Comparison of ENCODE assay signal across 8 mouse cellular contexts in genomic region chr3:53656328-53656877, GRCm38 (mm10). TPM values are rescaled to one million over a fixed set of nuclear protein-coding genes. Genes with fewer than 3 reads are reported as not detected.
DNase-seq lines count a peak whose midpoint lies in the region; ATAC-seq lines count a peak whose summit lies in the region.

No protein-coding gene starts in this region.

- ATAC-seq in limb, embryonic 11.5 days (ENCODE audit: insufficient number of reproducible peaks, low FRiP score, low TSS enrichment, low read depth) = 0 out of 2 replicates have a peak, but pooled peaks have one; percentile 45
- peak; percentile 43 for ATAC-seq in midbrain, embryonic 15.5 days (replicated peaks)

- H3K27ac ChIP-seq in limb, embryonic 11.5 days (replicated peaks; ENCODE audit: low read depth, low read length) = no peak overlapping the region
- H3K27ac ChIP-seq in midbrain, embryonic 15.5 days = no peak overlapping the region

- H3K9ac ChIP-seq in limb, embryonic 11.5 days (ENCODE audit: low read length) = peak overlapping the region; percentile 47
- H3K9ac ChIP-seq in midbrain, embryonic 15.5 days = peak overlapping the region; percentile 41

- WGBS in limb, embryonic 11.5 days = 2% methylated on average over 42 of the region's 42 CpGs
- under 1% methylated on average over 42 of the region's 42 CpGs for WGBS in midbrain, embryonic 15.5 days

- H3K4me1 ChIP-seq in limb, embryonic 11.5 days (ENCODE audit: control insufficient read depth, insufficient read depth, low read length) = 0 out of 2 replicates have a peak, but pooled peaks cover 4% of the 10 kb centered on the region
- peaks cover 27% of the 10 kb centered on the region for H3K4me1 ChIP-seq in midbrain, embryonic 15.5 days

- peaks cover 3% of the 10 kb centered on the region; the same call in 1 of the 2 replicates for H3K9me3 ChIP-seq in limb, embryonic 11.5 days (ENCODE audit: control insufficient read depth, low read length)
- no peaks in the 10 kb centered on the region for H3K9me3 ChIP-seq in midbrain, embryonic 15.5 days

- peak overlapping the region; percentile 100 for H3K4me2 ChIP-seq in limb, embryonic 11.5 days (ENCODE audit: low read depth, severe bottlenecking)
- H3K4me2 ChIP-seq in midbrain, embryonic 15.5 days = peak overlapping the region; percentile 97

- peak; percentile 39 to 51 for DNase-seq in cerebellum, postnatal 14 days
- DNase-seq in cerebellum, adult 8-10 months = no peak
- peak; percentile 10 for DNase-seq in right cerebral cortex, postnatal 14 days
- DNase-seq in right cerebral cortex, postnatal 36 days (ENCODE audit: low spot score in 2 of 2) = no peak
- DNase-seq in limb, embryonic 11.5 days (ENCODE audit: low spot score) = peak; percentile 49
- no peak for DNase-seq in layer of hippocampus, adult 18-20 months (ENCODE audit: low spot score in 2 of 2)
- DNase-seq in cerebellum, adult 11 months = no peak

- peaks cover 16% of the 10 kb centered on the region for H3K27me3 ChIP-seq in limb, embryonic 11.5 days (ENCODE audit: control insufficient read depth, insufficient read depth, low read length)
- H3K27me3 ChIP-seq in midbrain, embryonic 15.5 days (replicated peaks) = peaks cover 18% of the 10 kb centered on the region

- peak overlapping the region; percentile 44 for H3K4me3 ChIP-seq in limb, embryonic 11.5 days (ENCODE audit: low read depth, low read length)
- H3K4me3 ChIP-seq in midbrain, embryonic 15.5 days = peak overlapping the region; percentile 54

- H3K36me3 ChIP-seq in limb, embryonic 11.5 days (ENCODE audit: control insufficient read depth, insufficient read depth, low read length) = no peaks in the 10 kb centered on the region
- no peaks in the 10 kb centered on the region for H3K36me3 ChIP-seq in midbrain, embryonic 15.5 days (replicated peaks)

RNA-seq across cellular contexts. Expression of gene Frem2, which starts 0.8 kb away (rescaled TPM):
- 4.9 TPM in 2 replicates for polyA plus RNA-seq in limb, embryonic 11.5 days (2014; fragmentation: Nextera tagmentation; extraction: Ambion mirVana)
- polyA plus RNA-seq in midbrain, embryonic 15.5 days (2015; fragmentation: Nextera tagmentation; extraction: Ambion mirVana) = 1.0 and 1.1 TPM in 2 replicates
- total RNA-seq in layer of hippocampus, adult 18-20 months (2021) = 1 to 10 TPM; 2.0 to 2.1 TPM

Comparison
In these comparisons a context has a peak if more than half of its experiments do, and no peak if none do; other contexts are left out.
1. DNase-seq: peak in cerebellum, postnatal 14 days (2 of 2), right cerebral cortex, postnatal 14 days (single experiment) and limb, embryonic 11.5 days (single experiment); none in cerebellum, adult 8-10 months (single experiment), right cerebral cortex, postnatal 36 days (0 of 2), layer of hippocampus, adult 18-20 months (0 of 2) and cerebellum, adult 11 months (single experiment).